Mouse (Mus musculus): ENCODE results near the gene Dnase2a.
A peak's percentile ranks its signal among the peaks of the same experiment; 100 is the strongest.
"Not testable (repeated sequence)": the region's sequence is repeated elsewhere in the genome, so short reads cannot be mapped to it uniquely, and the experiment has no call there.

The Dnase2a gene

GRCm38 (mm10) chr8:84907979-84908378 is 381 bp upstream of the Dnase2a start:
- DNase-seq (ENCODE audit: low read depth, low spot score): not testable (repeated sequence)

- no peak for DNase-seq (ENCODE audit: low read depth, low spot score)
Measured at GRCm38 (mm10) chr8:84909162-84909767, 905 bp downstream of the Dnase2a start.

- DNase-seq (ENCODE audit: low read depth, low spot score): no peak
Measured at GRCm38 (mm10) chr8:84909949-84910348, 1.6 kb downstream of the Dnase2a start.

GRCm38 (mm10) chr8:84910551-84910950 is 2.2 kb downstream of the Dnase2a start:
- DNase-seq (ENCODE audit: low read depth, low spot score): no peak

- DNase-seq (ENCODE audit: low read depth, low spot score): no peak
Measured at GRCm38 (mm10) chr8:84911854-84912253, 3.5 kb downstream of the Dnase2a start.

GRCm38 (mm10) chr8:84912391-84912790 is 4.0 kb downstream of the Dnase2a start:
- no peak for DNase-seq (ENCODE audit: low read depth, low spot score)

- peak; percentile 75 for DNase-seq (ENCODE audit: low read depth, low spot score)
Measured at GRCm38 (mm10) chr8:84912895-84913501, 4.6 kb downstream of the Dnase2a start.

GRCm38 (mm10) chr8:84913502-84913900 is 5.1 kb downstream of the Dnase2a start:
- no peak for DNase-seq (ENCODE audit: low read depth, low spot score)

- peak; percentile 79 for DNase-seq (ENCODE audit: low read depth, low spot score)
Measured at GRCm38 (mm10) chr8:84913960-84914359, 5.6 kb downstream of the Dnase2a start.

- no peak for DNase-seq (ENCODE audit: low read depth, low spot score)
Measured at GRCm38 (mm10) chr8:84915269-84915668, 6.9 kb downstream of the Dnase2a start.

- no peak for DNase-seq (ENCODE audit: low read depth, low spot score)
Measured at GRCm38 (mm10) chr8:84917781-84918180, 9.4 kb downstream of the Dnase2a start.

- DNase-seq (ENCODE audit: low read depth, low spot score): no peak
Measured at GRCm38 (mm10) chr8:84918646-84919045, 10.3 kb downstream of the Dnase2a start.

GRCm38 (mm10) chr8:84921596-84921995 is 13.2 kb downstream of the Dnase2a start:
- DNase-seq (ENCODE audit: low read depth, low spot score): no peak

GRCm38 (mm10) chr8:84925557-84925956 is 17.2 kb downstream of the Dnase2a start:
- DNase-seq (ENCODE audit: low read depth, low spot score): no peak

- DNase-seq (ENCODE audit: low read depth, low spot score): no peak
Measured at GRCm38 (mm10) chr8:84927513-84927912, 19.2 kb downstream of the Dnase2a start.

GRCm38 (mm10) chr8:84928456-84929306 is 20.3 kb downstream of the Dnase2a start:
- no peak for DNase-seq (ENCODE audit: low read depth, low spot score)

GRCm38 (mm10) chr8:84930582-84930981 is 22.2 kb downstream of the Dnase2a start:
- no peak for DNase-seq (ENCODE audit: low read depth, low spot score)

GRCm38 (mm10) chr8:84933767-84934559 is 25.6 kb downstream of the Dnase2a start:
- DNase-seq (ENCODE audit: low read depth, low spot score): no peak

GRCm38 (mm10) chr8:84934860-84935259 is 26.5 kb downstream of the Dnase2a start:
- DNase-seq (ENCODE audit: low read depth, low spot score): no peak

- no peak for DNase-seq (ENCODE audit: low read depth, low spot score)
Measured at GRCm38 (mm10) chr8:84935489-84935888, 27.1 kb downstream of the Dnase2a start.

GRCm38 (mm10) chr8:84936041-84936961 is 27.9 kb downstream of the Dnase2a start:
- DNase-seq (ENCODE audit: low read depth, low spot score): no peak

Measured in c-Kit-negative CD71-positive TER-119-positive erythroid progenitor cells, embryonic 14.5 days (primary cell).